Mouse (Mus musculus): ENCODE measurements around the gene Mcub. TPM values are rescaled to one million over a fixed set of nuclear protein-coding genes. Genes with fewer than 3 reads are reported as not detected.

Gene Mcub
- polyA plus RNA-seq (2012), result 5.0 and 13.1 TPM in 2 replicates

DNA sequence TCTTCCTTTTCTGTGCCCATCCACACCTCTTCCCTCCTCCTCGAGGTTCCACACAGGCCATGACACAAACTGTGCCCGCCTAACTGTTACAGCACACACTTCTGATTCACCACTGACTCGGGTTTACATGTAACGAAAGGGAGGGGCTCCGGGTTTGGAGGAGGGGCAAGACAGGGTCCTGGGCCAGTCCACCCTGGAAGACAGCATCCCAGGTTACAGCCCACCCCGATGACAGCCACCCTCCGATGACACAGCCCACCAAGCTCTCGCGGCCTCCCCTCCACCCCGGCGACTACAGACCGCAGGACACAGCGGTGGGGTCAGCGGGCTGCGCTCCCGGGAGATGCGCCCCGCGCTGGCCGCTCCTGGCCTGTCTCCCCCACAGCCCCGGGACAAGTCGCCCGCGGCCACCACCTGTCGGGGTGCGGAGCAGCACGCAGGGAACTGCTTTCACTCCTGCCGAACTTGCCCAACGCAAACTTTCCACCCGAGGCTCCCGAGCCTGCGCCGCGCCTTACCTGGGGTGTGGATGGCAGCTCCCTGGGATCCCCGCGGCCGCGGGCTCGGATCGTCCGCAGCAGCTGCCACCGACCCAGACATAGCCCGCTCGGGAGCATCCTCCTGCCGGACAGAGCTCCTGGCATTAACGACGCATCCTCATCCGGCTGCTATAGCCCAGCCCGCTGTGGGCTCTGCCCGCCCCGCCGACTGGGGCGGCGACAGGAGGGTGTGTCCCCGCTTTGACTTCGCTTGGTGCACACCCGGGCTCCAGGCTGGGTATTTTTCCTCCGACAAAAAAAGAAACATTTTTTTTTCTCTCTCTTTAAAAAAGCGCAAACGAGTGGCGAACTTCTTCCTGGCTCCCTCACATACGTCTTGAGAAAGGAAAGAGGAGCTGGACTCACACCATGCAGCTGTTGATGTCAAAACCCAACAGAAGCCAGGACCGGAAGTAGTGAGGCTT is at the start of gene Mcub:
Gene Mcub, minus strand, starts transcription at position 775 of the 964 bp plus-strand sequence.

DNA sequence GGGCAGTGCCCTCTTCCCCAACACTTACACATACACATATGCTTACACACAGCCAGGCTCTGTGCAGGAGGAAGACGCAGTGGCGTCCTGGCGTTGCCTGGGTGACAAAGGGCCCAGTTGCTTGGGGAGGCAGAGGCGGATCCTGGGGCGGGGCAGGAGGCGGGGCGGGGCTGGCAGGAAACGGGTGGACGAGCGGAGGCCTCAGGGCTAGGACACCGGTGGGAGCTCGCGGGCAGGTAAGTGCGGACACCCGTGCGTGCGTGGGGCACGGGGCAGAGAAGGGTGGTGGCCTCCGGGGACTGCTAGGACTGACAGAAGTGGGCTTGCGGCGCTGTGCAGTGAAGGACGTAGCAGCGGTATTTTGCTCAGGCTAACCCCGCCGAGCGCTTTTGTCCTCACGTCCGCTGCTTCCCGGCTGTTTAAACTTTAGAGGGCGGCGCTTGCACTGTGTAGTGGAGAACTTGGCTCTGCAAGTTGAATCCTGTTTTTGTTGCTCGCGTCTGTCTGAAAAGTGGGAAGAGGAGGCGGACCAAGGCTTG is 68.7 kb downstream of the Mcub start, which contains the start of gene Casp6:
Gene Casp6, plus strand, starts transcription at position 155 of the 539 bp plus-strand sequence.

DNA sequence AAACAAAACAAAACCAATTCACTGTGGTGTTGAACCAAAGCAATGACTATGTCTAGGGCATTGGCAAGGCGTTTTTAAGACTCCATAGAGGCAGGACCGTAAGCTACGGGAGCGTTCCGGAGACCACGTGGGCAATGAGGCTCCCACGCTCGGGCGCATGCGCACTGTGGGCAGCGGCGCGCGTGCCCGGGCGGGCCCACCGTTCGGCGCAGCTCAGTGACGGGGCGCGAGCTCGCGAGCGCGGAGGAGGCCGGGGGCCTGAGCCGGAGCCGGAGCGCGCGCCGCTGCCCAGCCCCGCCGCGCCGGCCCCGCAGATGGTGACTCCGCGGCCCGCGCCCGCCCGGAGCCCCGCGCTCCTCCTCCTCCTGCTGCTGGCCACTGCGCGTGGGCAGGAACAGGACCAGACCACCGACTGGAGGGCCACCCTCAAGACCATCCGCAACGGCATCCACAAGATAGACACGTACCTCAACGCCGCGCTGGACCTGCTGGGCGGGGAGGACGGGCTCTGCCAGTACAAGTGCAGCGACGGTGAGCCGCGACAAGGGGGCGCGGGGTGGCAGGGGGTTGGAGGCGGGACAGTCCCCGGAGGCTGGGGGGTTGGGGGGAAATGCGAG is 91.5 kb downstream of the Mcub start, which contains the start of gene Pla2g12a:
Gene Pla2g12a, plus strand, starts transcription at position 202 of the 617 bp plus-strand sequence.

Other genes with a start within 250 kb of the Mcub start
- gene Egf, start 214.9 kb downstream of the Mcub start, polyA plus RNA-seq (2012), result 0.26 and 0.41 TPM in 2 replicates
- gene Lrit3, start 166.2 kb downstream of the Mcub start, polyA plus RNA-seq (2012), result not detected in 2 replicates
- 0.12 TPM in 1 of 2 replicates, not detected in the other for gene Rrh, start 147.6 kb downstream of the Mcub start, polyA plus RNA-seq (2012)
- gene Gar1, start 138.8 kb downstream of the Mcub start, polyA plus RNA-seq (2012), result 110 and 190 TPM in 2 replicates
- gene Cfi, start 134.3 kb downstream of the Mcub start, polyA plus RNA-seq (2012), result 0.04 TPM in 1 of 2 replicates, not detected in the other
- gene Pla2g12a, start 91.6 kb downstream of the Mcub start, polyA plus RNA-seq (2012), result 63.0 and 82.0 TPM in 2 replicates
- gene Casp6, start 68.8 kb downstream of the Mcub start, polyA plus RNA-seq (2012), result 17.0 and 22.3 TPM in 2 replicates
- gene Sec24b, start 91.3 kb upstream of the Mcub start, polyA plus RNA-seq (2012), result 76.5 and 78.0 TPM in 2 replicates
- 0.04 and 0.06 TPM in 2 replicates for gene Col25a1, start 161.3 kb upstream of the Mcub start, polyA plus RNA-seq (2012)